Mouse (Mus musculus) gastrocnemius, adult 8-10 months (tissue): ENCODE results near the gene Colgalt1. TPM values are rescaled to one million over a fixed set of nuclear protein-coding genes. Genes with fewer than 3 reads are reported as not detected.

Experiments
- DNase-seq, 2 experiments: peaks; one replicate each; pipeline ENCODE4 v3.0.0; 2022; ENCODE audit warnings: low spot score in 2 of 2
- microRNA-seq: library from miRNA; unstranded; fragments of <30 nt; microRNA quantifications from one replicate; pipeline ENCODE4 v1.2.0, GENCODE M21; 2022
- total RNA-seq, 4 experiments: library from RNA; stranded (reverse); gene quantifications; 2 replicates each; pipeline ENCODE4 v1.2.4; 2022

Colgalt1 gene
- total RNA-seq, 4 experiments from 2014 or later, result 36.6 to 45.2 (median 38.1) TPM

DNA sequence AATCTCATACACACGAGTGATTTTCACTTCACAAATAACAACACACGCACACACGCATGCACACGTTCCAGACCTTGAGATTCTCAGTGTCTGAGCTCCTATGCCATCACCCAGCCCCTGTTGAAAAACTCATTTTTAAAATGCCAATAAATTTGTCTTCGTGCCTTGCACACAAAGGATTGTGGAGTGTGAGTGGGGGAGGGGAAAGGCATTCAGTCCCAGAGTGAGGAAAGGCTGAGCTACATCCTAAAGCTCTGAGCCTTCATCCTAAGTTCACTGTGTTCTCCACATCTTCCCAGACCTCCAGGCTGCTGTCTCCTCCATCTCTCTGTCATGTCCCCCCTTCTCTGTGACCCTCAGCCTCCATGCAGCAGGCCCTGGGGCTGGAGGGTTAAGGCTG is 56.5 kb downstream of the Colgalt1 start:
- DNase-seq, result no peak

- no peak for DNase-seq
Observed at GRCm38 (mm10) chr8:71668220-71668975, 57.6 kb downstream of the Colgalt1 start.

- DNase-seq, result no peak
Observed at GRCm38 (mm10) chr8:71670198-71670597, 59.4 kb downstream of the Colgalt1 start.

GRCm38 (mm10) chr8:71670621-71671548 is 60.1 kb downstream of the Colgalt1 start:
- no peak for DNase-seq

DNA sequence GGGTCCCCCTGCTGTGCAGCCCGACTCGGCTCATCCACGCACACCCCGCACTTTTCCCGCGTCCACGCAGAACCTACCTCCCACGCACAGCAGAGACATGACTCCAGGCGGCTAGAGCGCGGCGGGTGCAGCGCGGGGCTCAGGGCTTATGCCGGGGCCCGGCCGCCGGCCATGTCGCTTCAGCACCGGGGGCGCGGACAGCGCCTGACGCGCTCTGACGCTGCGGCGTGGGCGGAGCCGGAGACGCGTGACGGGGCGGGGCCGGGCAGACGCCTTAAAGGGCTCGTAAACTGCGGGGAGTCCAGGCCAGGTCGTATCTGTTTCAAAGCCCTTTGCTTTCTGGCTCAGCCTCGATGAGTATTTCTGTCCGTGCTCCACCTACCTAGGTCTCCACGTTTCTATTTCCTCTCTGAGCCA is 60.8 kb downstream of the Colgalt1 start, which contains the start of gene Unc13a:
Gene Unc13a (minus strand): TSS at position 209 of the 417 bp plus-strand sequence.
- DNase-seq, result peak; percentile 81 to 83

DNA sequence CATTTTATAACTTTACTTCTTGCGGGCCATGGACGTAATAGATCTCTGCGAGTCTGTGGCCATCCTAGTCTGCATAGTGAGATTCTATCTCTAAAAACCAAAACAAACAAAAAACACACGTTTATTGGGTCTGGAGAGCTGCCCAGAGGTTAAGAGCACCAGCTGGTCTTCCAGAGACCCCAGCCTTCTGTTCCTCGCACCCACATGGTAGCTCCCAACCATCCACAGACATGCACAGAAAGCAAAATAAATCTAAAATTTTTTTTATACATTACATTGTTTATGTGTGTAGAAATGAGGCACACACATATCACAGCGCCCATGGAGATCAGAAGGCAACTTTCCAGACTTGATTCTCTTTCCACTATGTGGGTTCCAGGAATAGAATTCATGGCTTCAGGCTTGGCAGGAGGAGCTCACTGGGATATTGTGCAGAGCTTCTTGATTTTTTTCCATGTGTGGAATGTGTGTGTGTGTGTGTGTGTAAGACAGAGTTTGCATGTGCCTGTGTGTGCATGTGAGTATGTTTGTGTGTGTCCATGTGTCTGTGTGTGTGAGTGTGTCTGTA is 61.5 kb downstream of the Colgalt1 start:
- no peak for DNase-seq

- no peak for DNase-seq
Observed at GRCm38 (mm10) chr8:71674071-71674470, 63.3 kb downstream of the Colgalt1 start.

Small RNAs within 50 kb of the gene (microRNA-seq; reads per million reads assigned to microRNA genes)
- not detected for gene Mir6769b

Other genes with a start within 250 kb of the Colgalt1 start
- gene Use1, start 244.2 kb upstream of the Colgalt1 start, total RNA-seq, result 100 to 1,000 TPM in 2 of 4 experiments, 10 to 100 TPM in 2; 90.5 to 106 (median 100) TPM
- gene Ocel1, start 239.7 kb upstream of the Colgalt1 start, total RNA-seq, result 1 to 10 TPM; 5.0 to 6.0 (median 5.8) TPM
- gene Nr2f6, start 229.0 kb upstream of the Colgalt1 start, total RNA-seq, result 10 to 100 TPM; 19.9 to 23.3 (median 20.9) TPM
- 1 to 10 TPM; 3.5 to 6.3 (median 4.5) TPM for gene Ushbp1, start 215.2 kb upstream of the Colgalt1 start, total RNA-seq
- 10 to 100 TPM; 68.5 to 73.4 (median 70.8) TPM for gene Babam1, start 214.1 kb upstream of the Colgalt1 start, total RNA-seq
- gene Ankle1, start 205.0 kb upstream of the Colgalt1 start, total RNA-seq, result not detected
- 10 to 100 TPM; 22.3 to 28.9 (median 26.3) TPM for gene Abhd8, start 147.3 kb upstream of the Colgalt1 start, total RNA-seq
- 10 to 100 TPM; 63.4 to 72.1 (median 68.8) TPM for gene Mrpl34, start 146.0 kb upstream of the Colgalt1 start, total RNA-seq
- 10 to 100 TPM; 24.5 to 31.8 (median 26.5) TPM for gene Dda1, start 141.8 kb upstream of the Colgalt1 start, total RNA-seq
- gene Ano8, start 125.0 kb upstream of the Colgalt1 start, total RNA-seq, result 10 to 100 TPM; 15.4 to 16.5 (median 15.9) TPM
- gene Gtpbp3, start 122.9 kb upstream of the Colgalt1 start, total RNA-seq, result 10 to 100 TPM in 3 of 4 experiments, 1 to 10 TPM in 1; 9.5 to 11.2 (median 10.5) TPM
- 1 to 10 TPM; 6.6 to 9.5 (median 8.2) TPM for gene Plvap, start 99.2 kb upstream of the Colgalt1 start, total RNA-seq
- gene Ccdc194, start 85.3 kb upstream of the Colgalt1 start, total RNA-seq, result not detected
- 1 to 10 TPM; 4.7 to 9.2 (median 7.6) TPM for gene Bst2, start 73.5 kb upstream of the Colgalt1 start, total RNA-seq
- gene Mvb12a, start 68.1 kb upstream of the Colgalt1 start, total RNA-seq, result 10 to 100 TPM; 17.7 to 28.7 (median 23.4) TPM
- gene Tmem221, start 52.1 kb upstream of the Colgalt1 start, total RNA-seq, result not detected
- under 1 TPM in 2 of 4 experiments, not detected in 2; 0.09 to 0.13 TPM for gene Nxnl1, start 44.4 kb upstream of the Colgalt1 start, total RNA-seq
- gene Slc27a1, start 42.1 kb upstream of the Colgalt1 start, total RNA-seq, result 10 to 100 TPM; 70.7 to 88.1 (median 80.5) TPM
- 10 to 100 TPM; 19.3 to 22.8 (median 21.2) TPM for gene Pgls, start 18.8 kb upstream of the Colgalt1 start, total RNA-seq
- under 1 TPM; 0.27 to 0.63 (median 0.40) TPM for gene Fam129c, start 13.3 kb upstream of the Colgalt1 start, total RNA-seq
- gene Unc13a, start 60.8 kb downstream of the Colgalt1 start, total RNA-seq, result under 1 TPM in 3 of 4 experiments, not detected in 1; 0.10 to 0.21 (median 0.20) TPM
- gene Jak3, start 65.3 kb downstream of the Colgalt1 start, total RNA-seq, result 1 to 10 TPM; 1.4 to 2.0 (median 1.6) TPM
- gene Insl3, start 78.2 kb downstream of the Colgalt1 start, total RNA-seq, result under 1 TPM in 1 of 4 experiments, not detected in 3; 0.54 TPM
- 1 to 10 TPM; 1.3 to 1.8 (median 1.5) TPM for gene B3gnt3, start 90.8 kb downstream of the Colgalt1 start, total RNA-seq
- under 1 TPM in 2 of 4 experiments, not detected in 2; 0.08 to 0.65 TPM for gene Fcho1, start 114.7 kb downstream of the Colgalt1 start, total RNA-seq